Mouse (Mus musculus): ENCODE data around the gene Spag6.
A peak's percentile ranks its signal among the peaks of the same experiment; 100 is the strongest.

The Spag6 gene

GRCm38 (mm10) chr2:18693871-18694610 is at the start of gene Spag6:
TSS of gene Spag6 (plus strand) at chr2:18694032.
- no peak for DNase-seq (ENCODE audit: low read depth, low spot score)

GRCm38 (mm10) chr2:18648563-18648962 is 45.3 kb upstream of the Spag6 start:
- no peak for DNase-seq (ENCODE audit: low read depth, low spot score)

- DNase-seq (ENCODE audit: low read depth, low spot score) = no peak
Measured at GRCm38 (mm10) chr2:18654821-18655220, 39.0 kb upstream of the Spag6 start.

- no peak for DNase-seq (ENCODE audit: low read depth, low spot score)
Measured at GRCm38 (mm10) chr2:18664003-18664402, 29.8 kb upstream of the Spag6 start.

- DNase-seq (ENCODE audit: low read depth, low spot score) = no peak
Measured at GRCm38 (mm10) chr2:18671041-18671440, 22.8 kb upstream of the Spag6 start.

GRCm38 (mm10) chr2:18672133-18672765 is 21.6 kb upstream of the Spag6 start, which contains the start of gene Commd3:
TSS of gene Commd3 (plus strand) at chr2:18672384.
- DNase-seq (ENCODE audit: low read depth, low spot score) = no peak

- no peak for DNase-seq (ENCODE audit: low read depth, low spot score)
Measured at GRCm38 (mm10) chr2:18672766-18673164, 21.1 kb upstream of the Spag6 start.

- no peak for DNase-seq (ENCODE audit: low read depth, low spot score)
Measured at GRCm38 (mm10) chr2:18673766-18674165, 20.1 kb upstream of the Spag6 start.

GRCm38 (mm10) chr2:18674193-18674902 is 19.5 kb upstream of the Spag6 start:
- no peak for DNase-seq (ENCODE audit: low read depth, low spot score)

- DNase-seq (ENCODE audit: low read depth, low spot score) = no peak
Measured at GRCm38 (mm10) chr2:18675681-18676456, 18.0 kb upstream of the Spag6 start.

- peak; percentile 81 for DNase-seq (ENCODE audit: low read depth, low spot score)
Measured at GRCm38 (mm10) chr2:18676457-18676935, 17.3 kb upstream of the Spag6 start.

- DNase-seq (ENCODE audit: low read depth, low spot score) = no peak
Measured at GRCm38 (mm10) chr2:18676936-18677491, 16.8 kb upstream of the Spag6 start, which contains the start of gene Bmi1. TSS of gene Bmi1 (plus strand) at chr2:18677018.

GRCm38 (mm10) chr2:18677631-18678471 is 16.0 kb upstream of the Spag6 start:
- no peak for DNase-seq (ENCODE audit: low read depth, low spot score)

GRCm38 (mm10) chr2:18679701-18680100 is 14.1 kb upstream of the Spag6 start:
- no peak for DNase-seq (ENCODE audit: low read depth, low spot score)

- DNase-seq (ENCODE audit: low read depth, low spot score) = no peak
Measured at GRCm38 (mm10) chr2:18680501-18680900, 13.3 kb upstream of the Spag6 start.

GRCm38 (mm10) chr2:18680961-18681360 is 12.9 kb upstream of the Spag6 start:
- DNase-seq (ENCODE audit: low read depth, low spot score) = no peak

GRCm38 (mm10) chr2:18684062-18684461 is 9.8 kb upstream of the Spag6 start:
- no peak for DNase-seq (ENCODE audit: low read depth, low spot score)

GRCm38 (mm10) chr2:18686386-18686785 is 7.4 kb upstream of the Spag6 start:
- no peak for DNase-seq (ENCODE audit: low read depth, low spot score)

GRCm38 (mm10) chr2:18686826-18687519 is 6.9 kb upstream of the Spag6 start:
- no peak for DNase-seq (ENCODE audit: low read depth, low spot score)
